Mouse (Mus musculus) natural killer cell, adult 2 months (primary cell): ENCODE measurements at regions not wholly inside any gene's neighbourhood (a gene's known extent, or its start where the extent isn't known, plus 50 kb on each side); places are given as distances from the start of the nearest gene placed in this dataset.
"Not testable (repeated sequence)": the region's sequence is repeated elsewhere in the genome, so short reads cannot be mapped to it uniquely, and the experiment has no call there.

Experiments
- DNase-seq, 2 experiments: peaks; one replicate each; pipeline ENCODE4 v3.0.0; 2022; ENCODE audit warnings: low spot score in 2 of 2

DNA sequence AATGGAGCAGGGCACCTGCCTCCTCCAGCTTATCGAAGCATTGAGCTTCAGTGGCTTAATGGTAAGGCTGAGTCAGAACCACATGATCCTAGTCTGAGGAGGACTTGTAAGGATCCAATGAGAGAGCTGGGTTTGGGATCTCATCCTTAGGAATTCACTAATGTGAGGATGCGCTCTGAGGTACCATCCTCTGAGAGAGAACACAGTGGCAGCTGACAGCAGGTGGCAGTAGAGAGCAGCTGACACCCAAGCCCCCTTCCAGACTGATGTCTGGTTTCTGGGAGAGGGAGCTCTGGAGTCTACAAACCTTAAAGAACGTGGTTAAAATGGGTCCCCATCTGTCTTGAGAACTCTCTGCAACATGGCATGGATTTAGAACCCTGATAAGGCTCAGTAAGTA, 137.8 kb downstream of the B3glct start:
- DNase-seq: peak in 1 of 2 experiments; percentile 12

DNA sequence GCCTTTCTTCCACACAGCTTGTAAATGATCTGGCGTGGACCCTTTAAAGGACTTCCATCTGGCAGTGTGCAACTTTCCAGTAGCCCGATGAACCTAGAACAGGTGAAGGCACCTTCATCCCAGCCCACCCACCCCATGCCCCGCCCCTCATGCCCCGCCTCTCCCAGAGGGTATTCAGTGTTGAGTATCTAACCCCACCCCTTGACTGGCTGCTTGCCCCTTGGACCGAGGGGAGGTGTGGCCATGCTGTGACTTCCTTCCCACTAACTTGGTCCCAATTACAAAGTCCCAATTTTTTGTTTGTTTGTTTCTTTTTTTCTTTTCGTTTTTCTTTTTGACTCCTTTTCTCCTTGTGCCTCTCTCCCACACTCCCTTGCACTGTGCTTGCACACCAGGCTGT, 140.8 kb downstream of the B3glct start:
- no peak for DNase-seq

DNA sequence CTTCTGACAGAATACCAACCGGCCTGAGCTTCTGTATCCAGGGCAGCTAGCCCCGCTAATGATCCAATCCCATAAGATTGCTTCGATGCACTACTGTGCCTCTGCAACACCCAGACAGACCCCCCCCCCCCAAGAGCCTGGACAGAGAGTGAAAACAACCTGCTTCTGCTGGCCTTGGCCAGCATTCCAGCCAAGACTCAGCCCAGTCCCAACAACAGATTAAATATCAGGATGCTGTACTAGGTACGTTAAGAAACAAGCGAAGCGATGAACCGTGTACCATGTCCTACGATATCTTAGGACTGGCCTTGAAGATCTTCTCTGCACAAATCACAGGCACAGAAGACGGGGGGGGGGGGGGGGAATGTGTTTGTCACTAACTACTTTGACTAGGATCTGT, 145.8 kb downstream of the B3glct start:
- DNase-seq: no peak

DNA sequence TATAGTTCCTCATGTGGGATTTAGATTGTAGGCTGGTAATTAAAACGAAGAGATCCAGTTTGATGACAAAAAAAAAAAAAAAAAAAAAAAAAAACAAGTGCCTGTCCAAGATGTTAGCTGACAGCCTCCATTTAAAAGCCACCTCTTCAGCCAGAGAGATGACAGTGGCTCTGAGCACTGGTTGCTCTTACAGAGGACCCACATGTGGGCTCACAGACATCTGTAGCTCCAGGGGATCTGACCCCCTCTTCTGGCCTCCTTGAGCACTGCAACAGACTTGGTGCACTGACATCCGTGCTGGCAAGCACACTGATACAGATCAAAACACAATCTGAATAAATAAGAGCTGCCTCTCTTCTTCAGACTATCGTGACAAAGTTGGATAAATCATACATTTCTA, 149.6 kb downstream of the B3glct start:
- no peak for DNase-seq

DNA sequence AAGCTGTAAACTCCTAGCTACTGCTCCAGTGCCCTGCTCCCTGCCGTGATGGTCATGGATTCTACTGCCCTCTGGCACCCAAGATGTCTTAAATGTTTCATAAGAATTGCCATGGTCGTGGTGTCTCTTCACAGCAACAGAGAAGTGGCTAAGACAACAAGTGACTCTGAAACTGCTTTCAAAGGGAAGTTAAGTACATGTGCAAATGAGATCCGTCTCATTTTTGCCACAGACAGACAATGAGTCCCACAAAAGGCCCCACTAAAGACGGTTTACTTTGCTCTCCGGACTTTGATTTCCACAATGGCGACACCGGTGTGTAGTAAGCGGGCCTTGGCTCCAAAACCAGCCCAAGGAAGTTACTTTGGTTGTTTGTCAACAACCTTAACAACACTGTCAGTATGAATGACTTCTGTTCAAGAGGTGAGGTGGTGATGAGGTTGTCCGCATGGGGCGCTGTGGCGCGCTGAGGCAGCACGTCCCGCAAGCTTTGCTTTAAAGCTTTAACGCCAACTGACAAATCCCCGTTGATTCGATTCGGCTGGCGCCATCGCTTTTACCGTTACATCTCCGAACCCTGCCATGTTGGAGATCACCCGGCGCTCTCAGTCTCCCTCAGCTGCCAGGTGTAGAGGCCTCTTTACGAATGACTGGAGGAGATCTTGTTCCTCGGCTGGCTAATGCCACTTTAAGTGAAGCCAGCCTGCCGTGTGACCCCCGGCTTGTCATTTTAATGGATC, 153.3 kb downstream of the B3glct start:
- DNase-seq: peak in 1 of 2 experiments; percentile 31

DNA sequence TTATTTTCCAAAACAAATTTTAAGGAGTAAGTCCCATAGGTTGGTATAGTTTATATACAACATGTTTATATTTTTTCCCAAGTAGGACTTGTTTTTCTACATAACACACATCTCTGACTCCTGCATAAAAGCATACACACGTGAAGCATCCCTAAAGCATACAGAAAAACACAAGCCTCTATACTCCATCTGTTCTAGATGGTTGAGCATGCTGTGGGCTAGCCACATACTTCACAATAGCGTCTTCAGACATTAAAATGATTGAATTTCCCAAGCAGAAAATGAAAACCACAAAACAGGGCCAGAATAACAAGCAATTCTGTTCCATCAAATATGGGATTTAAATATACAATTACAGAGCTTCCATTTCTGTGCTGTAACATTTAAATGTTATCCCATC, 159.3 kb downstream of the B3glct start:
- no peak for DNase-seq

DNA sequence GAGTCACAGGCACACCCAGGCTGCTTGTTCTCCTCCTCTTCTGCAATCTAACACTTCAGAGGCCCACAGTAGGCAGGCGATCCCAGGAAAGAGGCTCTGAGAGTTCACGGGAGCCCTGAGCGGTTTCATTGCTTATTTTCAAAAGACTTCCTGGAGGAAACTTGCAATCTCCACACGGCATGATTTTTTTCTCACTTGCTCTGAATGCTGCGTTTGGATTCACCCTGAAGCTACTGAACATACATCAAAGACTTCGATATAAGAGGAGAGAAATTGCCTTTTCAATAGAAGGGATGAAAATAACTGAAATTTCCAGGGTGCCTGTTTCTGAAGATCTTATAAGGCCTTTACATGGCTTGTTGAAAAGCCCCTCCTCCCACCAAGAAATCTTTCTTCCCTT, 164.5 kb downstream of the B3glct start:
- no peak for DNase-seq

DNA sequence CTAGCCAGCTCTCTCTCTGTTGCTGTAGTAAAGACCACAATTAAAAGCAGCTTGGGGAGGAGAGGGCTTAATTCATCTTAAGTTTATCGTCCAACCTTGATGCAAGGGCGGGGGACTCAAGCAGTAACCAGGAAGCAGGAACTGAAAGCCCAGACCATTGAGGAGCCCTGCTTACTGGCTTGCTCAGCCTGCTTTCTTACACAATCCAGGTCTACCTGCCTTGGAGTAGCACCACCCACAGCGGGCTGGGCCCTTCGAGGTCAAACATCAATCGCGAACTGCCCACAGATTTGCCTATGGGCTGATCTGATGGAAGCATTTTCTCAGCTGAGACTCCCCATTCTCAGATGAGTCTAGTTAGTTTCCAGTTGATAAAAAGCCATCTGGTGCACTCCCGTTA, 165.3 kb downstream of the B3glct start:
- no peak for DNase-seq

DNA sequence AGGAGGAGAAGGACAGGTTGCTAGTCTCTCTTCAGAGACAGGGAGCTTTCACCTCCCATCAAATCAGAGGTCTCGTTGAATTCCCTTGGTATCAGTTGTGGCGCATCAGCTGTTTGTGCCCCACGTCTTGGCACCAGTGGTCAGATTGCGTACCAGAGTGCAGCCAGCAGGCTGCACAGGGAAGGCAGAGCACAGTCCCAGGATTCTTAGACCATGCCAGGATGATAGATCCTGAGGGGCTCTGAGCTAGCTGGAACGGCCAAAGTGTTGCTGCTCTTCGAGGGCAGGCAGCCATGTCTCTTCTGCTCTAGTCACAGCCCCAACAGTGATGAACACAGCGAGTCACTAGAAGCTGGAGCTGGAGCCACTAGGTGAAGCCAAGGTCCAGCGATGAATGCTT, 167.2 kb downstream of the B3glct start:
- no peak for DNase-seq

DNA sequence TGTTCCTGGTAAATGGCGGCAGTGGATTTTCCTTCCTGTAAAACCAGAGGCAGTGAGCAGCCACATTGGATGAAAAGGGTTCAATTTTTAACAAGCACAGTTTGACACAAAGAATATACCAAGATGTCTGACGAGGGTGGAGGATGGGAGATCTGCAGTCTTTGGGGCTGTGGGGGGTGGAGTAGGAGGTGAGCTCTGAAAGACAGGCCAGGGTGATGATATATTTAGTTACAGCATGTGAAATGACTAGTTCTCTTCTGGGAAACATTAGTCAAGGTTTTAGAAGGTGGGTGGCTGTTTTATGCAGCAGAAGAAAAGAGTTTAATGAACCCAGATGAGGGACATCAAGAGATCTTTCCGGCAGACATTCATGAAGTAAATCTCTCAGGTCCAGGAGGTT, 170.0 kb upstream of the Rxfp2 start:
- DNase-seq: no peak

DNA sequence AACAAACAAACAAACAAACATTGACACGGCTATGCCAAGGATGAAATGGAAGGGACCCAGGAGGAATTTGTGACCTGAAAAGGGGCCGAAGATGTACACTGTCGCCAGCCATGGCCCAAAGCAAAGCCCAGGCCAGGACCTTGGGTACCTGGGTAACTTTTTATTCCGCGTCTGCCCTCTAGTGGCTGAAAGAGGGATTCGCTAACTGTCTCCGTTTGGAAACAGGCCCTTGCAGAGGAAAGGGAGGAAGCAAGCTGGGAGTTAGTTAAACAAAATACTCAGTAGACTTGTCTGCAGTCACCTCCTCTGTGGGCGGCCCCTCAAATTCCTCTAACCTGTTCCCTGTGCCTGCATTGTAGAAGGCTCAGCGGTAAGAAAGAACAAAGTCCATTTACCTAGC, 167.5 kb upstream of the Rxfp2 start:
- peak; percentile 12 to 42 for DNase-seq

DNA sequence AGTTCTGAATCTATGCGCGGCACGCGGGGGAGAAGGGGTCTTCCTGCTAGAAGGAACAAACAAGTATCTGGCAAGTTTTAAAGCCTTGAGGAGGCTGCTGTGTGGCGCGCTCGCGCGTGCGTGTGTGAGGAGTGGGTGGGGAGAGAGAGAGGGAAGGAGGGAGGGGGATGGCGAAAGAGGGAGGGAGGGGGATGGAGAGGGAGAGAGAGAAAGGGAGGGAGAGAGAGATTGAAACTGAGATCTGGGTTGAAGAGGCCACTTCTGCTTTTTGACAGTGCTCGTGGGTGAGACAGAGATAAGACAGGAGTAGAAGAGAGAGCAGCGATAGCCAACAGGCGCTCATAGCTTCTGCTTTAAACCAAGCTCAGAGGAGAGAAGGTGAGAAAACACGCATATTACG, 166.0 kb upstream of the Rxfp2 start:
- DNase-seq: peak in 1 of 2 experiments; percentile 3

DNA sequence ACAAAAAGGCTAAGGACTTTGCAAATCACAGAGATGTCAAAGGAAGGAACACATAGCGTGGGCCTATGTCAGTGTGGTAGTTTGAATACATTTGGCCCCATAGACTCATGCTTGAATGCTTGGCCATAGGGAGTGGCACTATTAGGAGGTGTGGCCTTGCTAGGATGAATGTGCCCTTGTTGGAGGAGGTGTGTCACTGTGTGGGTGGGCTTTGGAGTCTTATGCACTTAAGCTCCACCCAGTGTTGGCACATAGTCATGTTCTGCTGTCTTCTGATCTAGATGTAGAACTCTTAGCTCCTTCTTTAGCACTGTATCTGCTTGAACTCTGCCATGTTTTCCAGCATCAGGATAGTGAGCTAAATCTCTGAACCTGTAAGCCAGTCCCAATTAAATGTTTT, 162.4 kb upstream of the Rxfp2 start:
- DNase-seq: no peak

DNA sequence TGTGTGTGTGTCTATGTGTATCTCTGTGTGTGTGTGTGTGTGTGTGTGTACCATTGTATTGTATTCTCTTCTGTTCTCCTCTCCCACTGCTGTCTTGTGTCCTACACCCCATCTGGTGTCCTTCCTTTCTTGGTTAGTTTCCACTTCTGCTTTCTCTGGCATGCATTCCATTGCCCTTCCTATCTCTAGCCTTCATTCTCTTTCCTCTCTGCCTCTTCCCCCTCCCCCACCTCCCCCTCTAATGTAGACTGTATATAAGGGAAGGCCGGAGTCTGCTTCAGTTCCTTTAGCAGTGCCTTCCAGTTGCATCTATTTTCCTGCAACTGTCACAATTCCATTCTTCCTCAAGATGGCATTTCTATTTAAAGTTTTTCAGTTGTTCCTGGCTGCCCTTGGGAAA, 161.5 kb upstream of the Rxfp2 start:
- no peak for DNase-seq

DNA sequence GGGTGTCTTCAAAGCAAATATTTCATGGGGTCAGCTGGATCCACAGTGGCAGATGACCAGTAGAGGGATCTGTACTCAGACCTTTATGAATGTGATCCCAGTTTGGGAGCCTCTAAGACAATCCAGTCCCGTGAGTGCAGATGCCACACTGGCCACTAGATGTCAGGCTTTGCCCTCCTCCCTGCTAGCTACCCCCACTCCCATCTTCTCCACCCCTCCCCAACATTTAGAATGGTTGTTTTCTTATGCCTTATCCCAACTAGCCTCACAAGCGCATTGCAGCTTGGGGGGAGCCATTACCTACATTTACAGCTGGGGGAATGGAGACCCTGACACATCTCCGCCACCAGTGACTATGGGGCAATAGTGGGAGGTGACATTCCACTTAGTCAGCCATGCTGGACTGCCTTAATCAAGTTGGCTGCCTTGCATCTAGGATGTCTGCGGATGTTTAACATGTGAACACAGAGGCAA, 156.9 kb upstream of the Rxfp2 start:
- no peak for DNase-seq

DNA sequence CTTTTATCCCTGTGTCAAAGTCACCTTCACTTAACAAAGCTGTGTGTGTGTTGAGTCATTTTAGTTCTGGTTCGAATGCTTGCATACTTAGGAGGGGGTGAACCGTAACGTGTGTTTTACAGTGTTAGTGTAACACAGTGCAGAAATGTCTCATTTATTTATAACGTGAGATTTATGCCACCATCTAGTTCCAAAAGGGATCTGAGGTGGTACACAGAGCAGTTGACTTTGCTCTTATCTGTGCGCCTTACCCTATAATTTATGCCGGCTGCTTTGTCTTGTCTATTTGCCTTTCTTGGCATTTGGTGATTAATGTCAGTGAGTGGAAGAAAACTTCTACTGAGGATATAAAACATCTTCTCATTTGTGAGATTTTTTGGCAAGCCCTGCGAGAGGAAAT, 150.5 kb upstream of the Rxfp2 start:
- no peak for DNase-seq

DNA sequence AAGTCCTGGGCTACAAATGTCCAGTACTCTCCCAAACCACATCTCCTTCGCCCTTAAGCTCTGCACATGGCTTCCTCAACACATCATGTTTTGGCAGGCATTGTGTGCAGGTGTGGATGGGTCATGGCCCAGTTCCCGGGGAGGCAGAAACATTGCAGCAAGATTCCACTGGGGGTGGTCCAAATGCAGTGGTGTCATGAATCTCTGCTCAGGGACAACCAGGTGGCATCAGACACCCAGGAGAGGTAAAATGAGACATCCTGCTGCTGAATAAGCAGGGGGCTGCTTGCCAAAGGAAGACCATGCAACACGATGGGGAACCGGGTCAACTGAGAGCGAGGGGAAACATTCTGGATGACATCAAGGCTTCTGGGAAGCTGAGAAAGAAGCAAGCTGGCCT, 149.0 kb upstream of the Rxfp2 start:
- no peak for DNase-seq

DNA sequence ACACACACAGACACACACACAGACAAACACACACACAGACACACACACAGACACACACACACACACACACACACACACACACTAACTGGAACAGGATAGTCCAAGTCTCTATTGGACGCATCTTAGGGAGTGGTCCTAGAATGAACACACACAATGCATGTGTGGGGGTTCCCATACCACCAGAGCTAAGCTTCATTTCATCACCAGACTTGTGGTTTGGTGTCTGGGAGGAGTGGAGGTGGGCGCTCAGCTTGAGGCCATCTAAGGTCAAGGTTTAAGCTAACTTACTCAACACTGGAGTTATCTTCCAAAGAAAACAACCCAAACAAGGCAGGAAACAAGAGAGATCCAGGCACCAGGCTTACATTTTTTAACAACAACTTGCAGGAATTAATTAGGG, 147.9 kb upstream of the Rxfp2 start:
- no peak for DNase-seq

DNA sequence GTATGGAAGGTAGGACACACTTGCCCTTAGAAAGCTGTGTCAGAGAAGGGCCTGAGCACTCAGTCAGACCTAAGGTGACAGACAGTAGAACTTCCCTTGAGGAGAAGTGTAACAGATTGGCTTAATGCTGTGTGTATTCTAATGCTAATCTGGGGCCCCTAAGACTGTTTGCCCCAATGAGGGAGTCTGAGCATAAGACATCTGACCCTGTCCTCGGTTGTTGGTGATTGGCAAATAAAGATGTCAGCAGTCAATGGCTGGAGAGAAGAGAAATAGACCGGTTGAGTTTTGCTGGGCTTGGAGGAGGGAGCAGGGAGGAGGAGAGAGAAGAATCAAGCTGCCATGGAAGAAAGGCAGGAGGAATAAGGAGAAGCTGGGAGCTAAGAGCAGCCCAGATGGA, 147.0 kb upstream of the Rxfp2 start:
- no peak for DNase-seq

DNA sequence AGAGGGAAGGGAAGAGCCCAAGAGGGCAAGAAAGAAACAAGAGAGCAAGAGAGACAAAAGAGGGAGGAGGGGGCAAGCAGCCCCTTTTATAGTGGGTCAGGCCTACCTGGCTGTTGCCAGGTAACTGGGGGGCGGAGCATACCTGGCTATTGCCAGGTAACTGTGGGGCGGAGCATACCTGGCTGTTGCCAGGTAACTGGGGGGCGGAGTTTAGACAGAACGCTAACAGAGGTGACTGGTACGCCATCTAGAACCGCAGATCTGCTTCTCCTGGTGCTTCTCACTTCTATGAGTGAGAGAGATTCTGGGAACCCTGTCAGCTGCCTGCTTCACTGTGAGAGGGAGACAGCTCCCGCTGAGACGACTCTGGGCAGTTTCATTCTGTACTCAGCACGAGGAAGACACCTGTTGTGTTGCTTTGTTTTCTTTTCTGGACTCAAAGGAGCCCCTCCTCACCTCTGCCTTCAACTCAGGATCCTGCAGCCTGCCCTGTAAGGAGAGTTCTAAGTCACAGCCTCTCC, 144.9 kb upstream of the Rxfp2 start:
- DNase-seq: no peak

DNA sequence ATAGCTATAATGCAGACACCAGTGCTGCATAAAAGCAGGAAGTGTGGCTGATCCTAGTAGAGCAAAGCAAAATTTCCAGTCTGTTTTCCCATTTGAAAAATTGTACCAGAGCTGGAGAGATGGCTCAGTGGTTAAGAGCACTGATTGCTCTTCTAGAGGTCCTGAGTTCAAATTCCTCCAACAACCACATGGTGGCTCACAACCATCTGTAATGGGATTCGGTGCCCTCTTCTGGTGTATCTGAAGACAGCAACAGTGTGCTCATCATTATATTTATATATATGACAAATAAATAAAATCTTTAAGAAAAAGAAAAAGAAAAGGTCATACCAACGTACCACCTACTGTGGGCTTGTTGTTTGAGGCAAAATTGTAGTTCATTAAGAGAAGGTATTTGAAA, 144.1 kb upstream of the Rxfp2 start:
- DNase-seq: no peak

DNA sequence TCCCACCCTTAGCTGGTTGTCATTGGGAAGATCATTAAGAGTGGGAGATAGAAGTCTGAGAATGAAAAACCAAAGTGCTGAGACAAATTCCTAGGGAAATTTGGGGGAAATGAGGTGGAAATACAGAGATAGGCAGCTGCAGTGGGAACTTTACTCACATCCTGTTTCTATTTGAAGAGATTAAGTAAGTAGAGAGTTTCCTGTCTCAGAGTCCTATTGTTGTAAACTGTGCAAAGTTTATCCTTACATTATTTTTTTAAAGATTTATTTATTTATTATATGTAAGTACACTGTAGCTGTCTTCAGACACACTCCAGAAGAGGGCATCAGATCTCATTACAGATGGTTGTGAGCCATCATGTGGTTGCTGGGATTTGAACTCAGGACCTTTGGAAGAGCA, 126.0 kb upstream of the Rxfp2 start:
- DNase-seq: not testable (repeated sequence)

DNA sequence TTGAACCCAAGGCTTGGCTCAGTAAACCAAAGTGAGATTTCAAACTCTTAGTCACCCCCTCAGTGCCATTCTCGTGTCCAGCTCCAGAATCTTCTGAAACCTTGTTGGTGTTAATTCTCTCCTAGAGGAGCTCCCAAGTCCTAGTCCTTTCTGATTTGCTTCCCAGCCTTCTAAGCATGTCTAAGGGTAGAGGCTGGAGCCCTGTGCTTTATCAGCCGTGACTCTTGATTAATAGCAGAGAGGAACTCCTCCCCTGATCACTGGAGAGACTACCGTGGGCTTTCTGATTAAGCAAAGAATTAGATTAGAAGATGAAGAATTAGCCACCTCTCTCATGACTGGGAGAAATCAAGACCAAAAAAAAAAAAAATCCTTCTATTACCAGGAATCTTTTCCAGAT, 111.5 kb upstream of the Rxfp2 start:
- no peak for DNase-seq
